Mouse (Mus musculus) erythroid progenitor cell, adult 5-6 weeks (primary cell): ENCODE results near the gene Dcaf11. TPM values are rescaled to one million over a fixed set of nuclear protein-coding genes. Genes with fewer than 3 reads are reported as not detected.
A peak's percentile ranks its signal among the peaks of the same experiment; 100 is the strongest.

Experiments used
- ATAC-seq: replicated peaks from 2 replicates; pipeline ENCODE4 v1.8.0; 2016; ENCODE audit warnings: moderate number of reproducible peaks, mild to moderate bottlenecking, moderate TSS enrichment, inconsistent platforms; ENCODE audit not compliant: poor library complexity, low FRiP score, severe bottlenecking
- total RNA-seq, 2 experiments: library from RNA; stranded (forward) in 1 of 2; stranded (reverse) in 1 of 2; fragments of 150-400 nt in 1 of 2; fragments of 186-747, 209-891 nt in 1 of 2; gene quantifications; 2 replicates each; pipeline versions ENCODE4 v1.2.3 to v1.2.4; 2015 to 2017; ENCODE audit warnings: low replicate concordance in 2 of 2

The Dcaf11 gene
- total RNA-seq, 2 experiments from 2014 or later: 20.2 to 44.0 TPM

- ATAC-seq: no peak
Measured at GRCm38 (mm10) chr14:55554635-55555034, 5.2 kb upstream of the Dcaf11 start.

- no peak for ATAC-seq
Measured at GRCm38 (mm10) chr14:55555788-55556187, 4.0 kb upstream of the Dcaf11 start.

- ATAC-seq: no peak
Measured at GRCm38 (mm10) chr14:55557003-55557402, 2.8 kb upstream of the Dcaf11 start.

GRCm38 (mm10) chr14:55557587-55557986 is 2.2 kb upstream of the Dcaf11 start:
- ATAC-seq: no peak

GRCm38 (mm10) chr14:55558740-55559448 is 912 bp upstream of the Dcaf11 start:
- 0 out of 2 replicates have a peak, but pooled peaks have one; percentile 19 for ATAC-seq

- peak; percentile 84 for ATAC-seq
Measured at GRCm38 (mm10) chr14:55560202-55561073, 632 bp downstream of the Dcaf11 start, which contains the start of gene A730061H03Rik. TSS of gene A730061H03Rik (minus strand) at chr14:55560406.

GRCm38 (mm10) chr14:55561860-55562259 is 2.1 kb downstream of the Dcaf11 start:
- no peak for ATAC-seq

- no peak for ATAC-seq
Measured at GRCm38 (mm10) chr14:55563249-55563648, 3.4 kb downstream of the Dcaf11 start.

- ATAC-seq: no peak
Measured at GRCm38 (mm10) chr14:55565748-55566147, 5.9 kb downstream of the Dcaf11 start.

GRCm38 (mm10) chr14:55567496-55567895 is 7.7 kb downstream of the Dcaf11 start:
- no peak for ATAC-seq

- ATAC-seq: no peak
Measured at GRCm38 (mm10) chr14:55570588-55570987, 10.8 kb downstream of the Dcaf11 start.

GRCm38 (mm10) chr14:55571760-55572159 is 12.0 kb downstream of the Dcaf11 start:
- no peak for ATAC-seq

- ATAC-seq: no peak
Measured at GRCm38 (mm10) chr14:55575302-55575701, 15.5 kb downstream of the Dcaf11 start, which contains the start of gene Fitm1. TSS of gene Fitm1 (plus strand) at chr14:55575617.

GRCm38 (mm10) chr14:55575711-55576110 is 15.9 kb downstream of the Dcaf11 start:
- ATAC-seq: no peak

GRCm38 (mm10) chr14:55576376-55576775 is 16.6 kb downstream of the Dcaf11 start:
- ATAC-seq: no peak

GRCm38 (mm10) chr14:55577871-55578667 is 18.3 kb downstream of the Dcaf11 start, which contains the start of gene Psme1:
TSS of gene Psme1 (plus strand) at chr14:55578123.
- peak; percentile 71 for ATAC-seq

GRCm38 (mm10) chr14:55578668-55579269 is 19.0 kb downstream of the Dcaf11 start:
- ATAC-seq: peak; percentile 61

- ATAC-seq: no peak
Measured at GRCm38 (mm10) chr14:55579511-55580496, 20.0 kb downstream of the Dcaf11 start.
